Mouse (Mus musculus) C2C12 (cell line): ENCODE data around the gene Gm21887.
"Not testable (repeated sequence)": the region's sequence is repeated elsewhere in the genome, so short reads cannot be mapped to it uniquely, and the experiment has no call there.

Experiments used
- CEBPB ChIP-seq: IDR thresholded peaks from one replicate; pipeline ENCODE4 v1.6.1; 2011; ENCODE audit warnings: low read depth, mild to moderate bottlenecking, control low read depth, moderate library complexity
- CTCF ChIP-seq: IDR thresholded peaks from one replicate; pipeline ENCODE4 v1.5.1; 2011; ENCODE audit not compliant: control insufficient read depth, insufficient read depth, insufficient read length
- MAX ChIP-seq: IDR thresholded peaks from one replicate; pipeline ENCODE4 v1.6.1; 2011; ENCODE audit warnings: mild to moderate bottlenecking, control low read depth
- MYOD1 ChIP-seq: IDR thresholded peaks from one replicate; pipeline ENCODE4 v1.6.1; 2011; ENCODE audit warnings: low read depth; ENCODE audit not compliant: control insufficient read depth, insufficient read length
- MYOG ChIP-seq: IDR thresholded peaks from one replicate; pipeline ENCODE4 v1.6.1; 2011; ENCODE audit not compliant: control insufficient read depth, insufficient read length; ENCODE audit errors: extremely low read depth

DNA sequence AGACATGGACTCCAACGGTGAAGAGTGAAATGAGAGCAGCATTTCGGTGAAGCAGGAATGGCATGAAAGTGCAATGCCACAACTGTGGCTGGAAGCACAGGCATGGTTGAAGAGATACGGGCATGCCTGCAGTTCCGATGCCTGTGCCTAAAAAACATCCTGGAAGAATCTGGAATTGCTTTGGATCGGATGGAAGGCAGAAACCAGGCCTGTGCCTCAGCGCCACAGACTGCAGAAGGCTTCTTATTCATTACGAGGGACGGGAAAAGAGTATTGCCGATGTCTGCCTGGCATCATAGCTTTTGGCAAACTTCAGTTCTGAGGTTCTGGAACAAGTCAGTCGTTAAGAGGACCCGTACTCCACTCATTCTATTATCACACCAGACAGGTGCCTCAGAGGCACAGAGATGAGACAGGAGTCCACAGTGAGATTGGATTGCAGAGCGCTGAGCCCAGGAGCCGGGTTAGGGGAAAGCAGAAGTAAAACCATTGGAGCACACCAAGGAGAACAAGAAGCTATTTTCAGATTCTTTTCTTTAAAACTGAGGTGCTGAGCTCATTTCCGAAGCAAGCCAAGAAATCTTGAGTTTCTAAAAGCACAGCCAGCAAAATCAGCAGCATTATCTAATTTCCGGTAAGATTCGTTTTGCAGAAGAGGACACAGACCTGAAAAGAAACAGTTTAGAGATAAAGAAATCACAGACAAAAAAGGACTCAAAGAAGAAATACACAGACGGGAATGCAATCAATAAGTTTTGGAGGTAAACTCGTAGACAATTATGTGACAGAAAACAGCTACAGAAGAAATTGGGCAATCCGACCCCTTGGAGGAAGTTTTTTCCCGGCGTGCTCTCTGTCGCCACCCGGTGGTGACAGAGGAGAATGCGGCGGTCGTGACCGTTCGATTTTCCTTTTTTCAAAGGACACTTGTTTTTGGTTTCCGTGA lies 30.8 kb upstream of the Gm21887 start:
- not testable (repeated sequence) for TF ChIP-seq CTCF, CEBPB, MAX, MYOD1, MYOG
